7 mouse cellular contexts compared by ENCODE assay signal in the genomic region with DNA sequence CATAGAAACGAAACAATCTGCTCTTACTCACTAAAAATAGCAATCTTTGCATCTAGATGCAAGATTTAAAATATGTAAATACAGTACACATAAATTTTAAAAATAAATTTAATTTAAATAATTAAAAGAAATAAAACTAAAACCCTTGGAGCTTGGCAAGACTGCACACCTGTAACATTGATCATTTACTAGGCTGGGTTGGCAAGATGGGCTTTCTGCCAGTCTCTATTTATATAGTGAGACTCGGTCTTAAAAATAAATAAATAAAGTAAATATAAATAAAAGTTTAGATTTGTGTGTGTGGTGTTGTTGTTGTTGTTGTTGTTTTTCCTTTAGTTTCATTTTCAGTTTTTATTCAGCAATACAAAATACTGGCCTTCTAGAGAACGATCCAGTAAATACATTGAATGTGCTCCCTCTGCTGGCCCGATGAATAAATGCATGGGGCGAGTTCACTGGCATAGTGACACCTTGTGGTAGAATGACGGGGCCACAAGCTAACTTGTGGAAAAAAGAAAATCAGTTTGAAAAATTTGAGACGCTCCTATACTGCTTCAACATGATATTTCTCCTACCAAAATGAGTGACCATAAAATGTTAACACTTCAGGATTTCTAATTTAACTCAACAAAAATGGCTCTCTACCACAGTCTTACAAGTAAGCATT. TPM values are rescaled to one million over a fixed set of nuclear protein-coding genes. Genes with fewer than 3 reads are reported as not detected.
A peak's percentile ranks its signal among the peaks of the same experiment; 100 is the strongest.
DNase-seq lines count a peak whose midpoint lies in the region; ATAC-seq lines count a peak whose summit lies in the region.

No protein-coding gene starts in this region.

- H3K4me2 ChIP-seq in intestine, embryonic 14.5 days (ENCODE audit: low read length): no peak overlapping the region
- no peak overlapping the region for H3K4me2 ChIP-seq in midbrain, embryonic 14.5 days (ENCODE audit: low read length)

- no peak overlapping the region for H3K9ac ChIP-seq in intestine, embryonic 14.5 days (ENCODE audit: low read length)
- no peak overlapping the region for H3K9ac ChIP-seq in midbrain, embryonic 14.5 days (replicated peaks; ENCODE audit: low read length)

- intact Hi-C loops in left cerebral cortex, postnatal 36 days (cut with DNase I): no loop called here

- H3K4me1 ChIP-seq in intestine, embryonic 14.5 days (replicated peaks; ENCODE audit: control insufficient read depth, insufficient read depth, low read length): no peaks in the 10 kb centered on the region
- no peaks in the 10 kb centered on the region for H3K4me1 ChIP-seq in midbrain, embryonic 14.5 days (ENCODE audit: control insufficient read depth, insufficient read depth, low read length)

- ATAC-seq in intestine, embryonic 14.5 days (replicated peaks; ENCODE audit: low FRiP score, low TSS enrichment, low read depth): peak; percentile 27; the same call in 1 of the 2 replicates
- ATAC-seq in midbrain, embryonic 14.5 days (ENCODE audit: low FRiP score, low TSS enrichment): no peak; the same call in 1 of the 2 replicates

- no peak overlapping the region for H3K4me3 ChIP-seq in intestine, embryonic 14.5 days (ENCODE audit: low read depth, low read length)
- H3K4me3 ChIP-seq in midbrain, embryonic 14.5 days (replicated peaks; ENCODE audit: low read depth, low read length): no peak overlapping the region

- peaks cover 7% of the 10 kb centered on the region; the same call in 1 of the 2 replicates for H3K36me3 ChIP-seq in intestine, embryonic 14.5 days (ENCODE audit: control insufficient read depth, insufficient read depth, low read length)
- H3K36me3 ChIP-seq in midbrain, embryonic 14.5 days (ENCODE audit: control insufficient read depth, insufficient read depth, low read length): peaks cover 12% of the 10 kb centered on the region; the same call in 1 of the 2 replicates

- 26% methylated on average over 7 of the region's 7 CpGs for WGBS in intestine, embryonic 14.5 days
- WGBS in midbrain, embryonic 14.5 days: 27% methylated on average over 7 of the region's 7 CpGs

- H3K9me3 ChIP-seq in intestine, embryonic 14.5 days (ENCODE audit: control insufficient read depth, low read length): no peaks in the 10 kb centered on the region
- no peaks in the 10 kb centered on the region for H3K9me3 ChIP-seq in midbrain, embryonic 14.5 days (ENCODE audit: control insufficient read depth, low read length)

- H3K27ac ChIP-seq in intestine, embryonic 14.5 days (ENCODE audit: low read depth): no peak overlapping the region
- H3K27ac ChIP-seq in midbrain, embryonic 14.5 days (replicated peaks; ENCODE audit: low read depth, low read length): no peak overlapping the region

- peak; percentile 80 for DNase-seq in ZHBTc4 (ENCODE audit: low read depth, low spot score)
- peak; percentile 84 for DNase-seq in cerebellum, adult 9-10 months
- peak; percentile 29 to 51 for DNase-seq in frontal cortex, postnatal 25 days (ENCODE audit: low spot score in 2 of 2)
- peak; percentile 73 for DNase-seq in intestine, embryonic 14.5 days (ENCODE audit: low spot score)
- DNase-seq in left cerebral cortex, postnatal 36 days (ENCODE audit: low spot score in 2 of 2): peak; percentile 38 to 60
- peak; percentile 89 for DNase-seq in midbrain, embryonic 14.5 days
- peak; percentile 67 for DNase-seq in skeletal muscle tissue, adult 2 months (ENCODE audit: low read depth, low spot score)

- no peaks in the 10 kb centered on the region for H3K27me3 ChIP-seq in intestine, embryonic 14.5 days (replicated peaks; ENCODE audit: control insufficient read depth, insufficient read depth, low read length)
- H3K27me3 ChIP-seq in midbrain, embryonic 14.5 days (ENCODE audit: control insufficient read depth, insufficient read depth, low read length): no peaks in the 10 kb centered on the region

RNA-seq across cellular contexts. Expression of a gene that starts 24.6 kb away (rescaled TPM):
- 8.9 and 10.8 TPM in 2 replicates for polyA plus RNA-seq in intestine, embryonic 14.5 days (2014; fragmentation: Nextera tagmentation; extraction: Ambion mirVana)
- total RNA-seq in left cerebral cortex, postnatal 36 days (2021): 1 to 10 TPM; 2.9 to 3.8 TPM
- 1.2 and 1.3 TPM in 2 replicates for polyA plus RNA-seq in midbrain, embryonic 14.5 days (2014; fragmentation: Nextera tagmentation; extraction: Ambion mirVana)

RNA-seq across cellular contexts. Expression of a gene that starts 31.8 kb away (rescaled TPM):
- 1.3 and 1.5 TPM in 2 replicates for polyA plus RNA-seq in intestine, embryonic 14.5 days (2014; fragmentation: Nextera tagmentation; extraction: Ambion mirVana)
- total RNA-seq in left cerebral cortex, postnatal 36 days (2021): 10 to 100 TPM in 1 of 2 experiments, 1 to 10 TPM in 1; 9.9 to 11.4 TPM
- polyA plus RNA-seq in midbrain, embryonic 14.5 days (2014; fragmentation: Nextera tagmentation; extraction: Ambion mirVana): 1.6 and 1.7 TPM in 2 replicates
